Mouse (Mus musculus): Measurements from ENCODE around the gene Hint3.
"Not testable (repeated sequence)": the region's sequence is repeated elsewhere in the genome, so short reads cannot be mapped to it uniquely, and the experiment has no call there.

The Hint3 gene

GRCm38 (mm10) chr10:30629513-30629912 is at the start of gene Hint3:
Gene Hint3, minus strand, starts transcription at chr10:30629632.
- DNase-seq: no peak

GRCm38 (mm10) chr10:30678051-30678450 is 48.6 kb upstream of the Hint3 start:
- DNase-seq: no peak

GRCm38 (mm10) chr10:30674825-30675224 is 45.4 kb upstream of the Hint3 start:
- DNase-seq: no peak

- no peak for DNase-seq
These were observed 37.1 kb upstream of the Hint3 start for GRCm38 (mm10) chr10:30666580-30666979.

GRCm38 (mm10) chr10:30660564-30661328 is 31.3 kb upstream of the Hint3 start:
- DNase-seq: no peak

- DNase-seq: peak; percentile 31 to 44
These were observed 26.2 kb upstream of the Hint3 start for GRCm38 (mm10) chr10:30655655-30656054.

GRCm38 (mm10) chr10:30647681-30648080 is 18.2 kb upstream of the Hint3 start:
- no peak for DNase-seq

- DNase-seq: no peak
These were observed 8.8 kb upstream of the Hint3 start for GRCm38 (mm10) chr10:30638216-30638615.

GRCm38 (mm10) chr10:30636474-30637154 is 7.2 kb upstream of the Hint3 start:
- not testable (repeated sequence) for DNase-seq

- no peak for DNase-seq
These were observed 3.3 kb upstream of the Hint3 start for GRCm38 (mm10) chr10:30632718-30633117.

- DNase-seq: no peak
These were observed 545 bp upstream of the Hint3 start for GRCm38 (mm10) chr10:30629977-30630376.

- DNase-seq: not testable (repeated sequence)
These were observed 988 bp downstream of the Hint3 start for GRCm38 (mm10) chr10:30628444-30628843.

GRCm38 (mm10) chr10:30627548-30627947 is 1.9 kb downstream of the Hint3 start:
- DNase-seq: peak in 1 of 2 experiments; percentile 4

- DNase-seq: no peak
These were observed 5.0 kb downstream of the Hint3 start for GRCm38 (mm10) chr10:30624161-30625019.

GRCm38 (mm10) chr10:30622928-30623327 is 6.5 kb downstream of the Hint3 start:
- no peak for DNase-seq

- DNase-seq: no peak
These were observed 10.6 kb downstream of the Hint3 start for GRCm38 (mm10) chr10:30618918-30619210.

GRCm38 (mm10) chr10:30618091-30618917 is 11.1 kb downstream of the Hint3 start:
- peak; percentile 99 for DNase-seq

GRCm38 (mm10) chr10:30613039-30613438 is 16.4 kb downstream of the Hint3 start:
- DNase-seq: no peak

GRCm38 (mm10) chr10:30609614-30610013 is 19.8 kb downstream of the Hint3 start:
- no peak for DNase-seq

- no peak for DNase-seq
These were observed 21.3 kb downstream of the Hint3 start for GRCm38 (mm10) chr10:30608109-30608508.

GRCm38 (mm10) chr10:30600542-30600966 is 28.9 kb downstream of the Hint3 start, which contains the start of gene Trmt11:
Gene Trmt11, minus strand, starts transcription at chr10:30600749.
- DNase-seq: peak; percentile 91 to 95

- no peak for DNase-seq
These were observed 29.3 kb downstream of the Hint3 start for GRCm38 (mm10) chr10:30600094-30600534.

Measured in kidney, postnatal 4 days (tissue).